Mouse (Mus musculus) hindbrain, postnatal 0 days (tissue): ENCODE data around the gene Nphs1. TPM values are rescaled to one million over a fixed set of nuclear protein-coding genes. Genes with fewer than 3 reads are reported as not detected.

Source experiments
- ATAC-seq: fragments of 200-750 bp; cut with Nextera tagmentation; 2 replicates; pipeline ENCODE4 v1.8.0; 2017; ENCODE audit warnings: mild to moderate bottlenecking, moderate TSS enrichment, moderate library complexity
- DNase-seq: peaks from one replicate; pipeline ENCODE4 v3.0.0-alpha.2; 2015; ENCODE audit warnings: low spot score
- H3K27ac ChIP-seq: fragments of 300-500 bp; sonication (generic); 2 replicates; pipeline ENCODE4 v1.5.1; 2014; ENCODE audit warnings: mild to moderate bottlenecking
- H3K27me3 ChIP-seq: fragments of 300-500 bp; sonication (generic); 2 replicates; pipeline ENCODE4 v1.6.1; 2014; ENCODE audit warnings: low read length, mixed read lengths; ENCODE audit not compliant: insufficient read depth
- H3K36me3 ChIP-seq: fragments of 300-500 bp; sonication (generic); 2 replicates; pipeline ENCODE4 v1.6.1; 2014; ENCODE audit warnings: low read length, mixed read lengths; ENCODE audit not compliant: insufficient read depth
- H3K4me1 ChIP-seq: fragments of 300-500 bp; sonication (generic); 2 replicates; pipeline ENCODE4 v1.6.1; 2014; ENCODE audit warnings: antibody characterized with exemption, low read length, mixed read lengths; ENCODE audit not compliant: insufficient read depth
- H3K4me2 ChIP-seq: fragments of 300-500 bp; sonication (generic); 2 replicates; pipeline ENCODE4 v1.6.1; 2014; ENCODE audit warnings: low read depth, mild to moderate bottlenecking, low read length, moderate library complexity, mixed read lengths
- H3K4me3 ChIP-seq: fragments of 300-500 bp; sonication (generic); 2 replicates; pipeline ENCODE4 v1.5.1; 2014; ENCODE audit warnings: low read length
- H3K9ac ChIP-seq: fragments of 300-500 bp; sonication (generic); replicated peaks from 2 replicates; pipeline ENCODE4 v1.6.1; 2014; ENCODE audit warnings: mild to moderate bottlenecking, low read length, moderate library complexity, mixed read lengths
- H3K9me3 ChIP-seq: fragments of 300-500 bp; sonication (generic); 2 replicates; pipeline ENCODE4 v1.6.1; 2016; ENCODE audit warnings: low read length, mixed read lengths
- CTCF ChIP-seq: IDR thresholded peaks from 2 replicates; pipeline ENCODE4 v1.5.1; 2016; ENCODE audit warnings: antibody characterized with exemption, control low read depth, low read depth
- WGBS: fragments of 180-500 bp; shearing (Covaris S2); extraction: QIAGEN DNeasy Blood & Tissue Kit; methylation state at CpG from one replicate; pipeline ENCODE4 v1.1.7; 2014; 5-methylcytosine and 5-hydroxymethylcytosine counted together
- polyA plus RNA-seq: library from polyadenylated mRNA; unstranded; fragments of >200 nt; fragmentation: Nextera tagmentation; extraction: Ambion mirVana; gene quantifications from 2 replicates; pipeline ENCODE4 v1.2.1, GENCODE M21; 2015
- total RNA-seq: library from RNA; depleted of rRNA; stranded (reverse); fragments of >200 nt; gene quantifications from 2 replicates; pipeline ENCODE4 v1.2.3, GENCODE M21; 2014; rRNA removed

The Nphs1 gene
- total RNA-seq: 2.3 and 2.4 TPM in 2 replicates
- 0.50 and 1.0 TPM in 2 replicates for polyA plus RNA-seq

- no peak for TF ChIP-seq CTCF
- peaks cover 17% of the 10 kb centered on the region for H3K4me1 ChIP-seq
- under 1% methylated on average over 16 of the region's 16 CpGs for WGBS
- DNase-seq: peak; percentile 77
- no peaks in the 10 kb centered on the region for H3K9me3 ChIP-seq
- H3K36me3 ChIP-seq: no peaks in the 10 kb centered on the region
- peaks cover 38% of the 10 kb centered on the region for H3K27me3 ChIP-seq
- H3K4me3 ChIP-seq: peak within 1 kb of the TSS; percentile 31
- ATAC-seq: peak; percentile 86
- H3K9ac ChIP-seq: peak within 1 kb of the TSS; percentile 22; the same call in 1 of the 2 replicates
- H3K4me2 ChIP-seq: peak within 1 kb of the TSS; percentile 61
- peak within 1 kb of the TSS; percentile 20; the same call in 1 of the 2 replicates for H3K27ac ChIP-seq
Measured at GRCm38 (mm10) chr7:30457629-30458330, at the start of gene Nphs1, which contains the start of gene Kirrel2. Gene Nphs1, plus strand, starts transcription at chr7:30458315. Gene Kirrel2, minus strand, starts transcription at chr7:30457690.

- H3K36me3 ChIP-seq: no peaks in the 10 kb centered on the region
- ATAC-seq (no peak), DNase-seq (no peak)
- H3K4me2 ChIP-seq: no peak overlapping the region
- no peak overlapping the region for H3K4me3 ChIP-seq
- no peaks in the 10 kb centered on the region for H3K9me3 ChIP-seq
- H3K9ac ChIP-seq: no peak overlapping the region
- no peak overlapping the region for H3K27ac ChIP-seq
- no peaks in the 10 kb centered on the region for H3K4me1 ChIP-seq
- no peaks in the 10 kb centered on the region for H3K27me3 ChIP-seq
- no peak for TF ChIP-seq CTCF
- 88% methylated on average over 3 of the region's 3 CpGs for WGBS
Measured at GRCm38 (mm10) chr7:30408639-30409038, 49.5 kb upstream of the Nphs1 start.

DNA sequence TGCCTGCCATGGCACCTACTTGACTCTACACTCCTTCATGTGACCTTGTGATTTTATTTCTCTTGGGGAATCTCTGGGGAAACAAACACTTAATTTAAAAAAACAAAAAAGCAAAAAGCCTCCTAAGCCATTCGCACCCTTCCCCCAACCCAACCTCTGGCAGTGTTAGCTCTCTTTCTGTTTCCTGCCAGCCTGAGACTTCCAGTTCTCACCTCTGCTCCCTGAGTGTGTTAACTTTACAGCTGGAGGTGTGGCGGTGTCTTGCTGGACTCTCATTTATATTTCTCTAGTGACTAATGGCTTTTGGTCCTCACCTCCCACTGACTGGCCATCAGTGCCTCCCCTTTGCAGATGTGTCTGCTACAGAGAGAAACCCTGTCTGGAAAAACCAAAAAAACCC, 48.3 kb upstream of the Nphs1 start:
- Histone ChIP-seq H3K27ac (no peak overlapping the region), H3K9me3 (no peaks in the 10 kb centered on the region), H3K4me1 (no peaks in the 10 kb centered on the region), H3K9ac (no peak overlapping the region), H3K27me3 (no peaks in the 10 kb centered on the region), H3K36me3 (no peaks in the 10 kb centered on the region), H3K4me2 (no peak overlapping the region), H3K4me3 (no peak overlapping the region)
- TF ChIP-seq CTCF: no peak
- DNase-seq (no peak), ATAC-seq (no peak)
- 90% methylated on average over 2 of the region's 2 CpGs for WGBS

GRCm38 (mm10) chr7:30411023-30411422, 47.1 kb upstream of the Nphs1 start:
- Histone ChIP-seq H3K27me3 (no peaks in the 10 kb centered on the region), H3K9me3 (no peaks in the 10 kb centered on the region), H3K36me3 (no peaks in the 10 kb centered on the region), H3K4me2 (no peak overlapping the region), H3K27ac (no peak overlapping the region), H3K9ac (no peak overlapping the region), H3K4me3 (no peak overlapping the region), H3K4me1 (no peaks in the 10 kb centered on the region)
- no peak for TF ChIP-seq CTCF
- no peak for DNase-seq
- no peak for ATAC-seq
- 86% methylated on average over 3 of the region's 3 CpGs for WGBS

DNA sequence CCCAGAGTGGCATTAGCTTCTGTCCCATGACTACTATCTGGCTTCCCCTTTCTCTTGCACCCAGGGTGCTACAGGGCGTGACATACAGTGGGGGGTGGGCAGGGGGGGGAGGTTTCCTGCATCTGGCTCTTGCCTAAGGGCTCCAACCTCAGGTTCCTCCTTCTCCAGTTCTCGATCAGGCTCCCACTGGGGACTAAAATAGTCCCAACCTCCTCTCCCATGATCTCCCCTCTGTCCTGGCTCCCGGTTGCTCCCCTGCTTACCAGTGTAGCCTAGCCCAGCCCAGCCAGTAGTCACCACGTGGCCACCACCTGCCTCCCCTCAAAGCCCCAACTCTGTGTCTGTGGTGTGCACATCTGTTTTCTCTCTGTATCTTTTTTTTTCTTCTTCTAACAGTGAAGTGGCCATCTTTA, 45.4 kb upstream of the Nphs1 start:
- no peaks in the 10 kb centered on the region for H3K4me1 ChIP-seq
- ATAC-seq (no peak), DNase-seq (no peak)
- no peak overlapping the region for H3K9ac ChIP-seq
- TF ChIP-seq CTCF: no peak
- no peaks in the 10 kb centered on the region for H3K27me3 ChIP-seq
- H3K4me2 ChIP-seq: no peak overlapping the region
- H3K4me3 ChIP-seq: no peak overlapping the region
- no peaks in the 10 kb centered on the region for H3K9me3 ChIP-seq
- H3K36me3 ChIP-seq: no peaks in the 10 kb centered on the region
- WGBS: 54% methylated on average over 4 of the region's 4 CpGs
- no peak overlapping the region for H3K27ac ChIP-seq

DNA sequence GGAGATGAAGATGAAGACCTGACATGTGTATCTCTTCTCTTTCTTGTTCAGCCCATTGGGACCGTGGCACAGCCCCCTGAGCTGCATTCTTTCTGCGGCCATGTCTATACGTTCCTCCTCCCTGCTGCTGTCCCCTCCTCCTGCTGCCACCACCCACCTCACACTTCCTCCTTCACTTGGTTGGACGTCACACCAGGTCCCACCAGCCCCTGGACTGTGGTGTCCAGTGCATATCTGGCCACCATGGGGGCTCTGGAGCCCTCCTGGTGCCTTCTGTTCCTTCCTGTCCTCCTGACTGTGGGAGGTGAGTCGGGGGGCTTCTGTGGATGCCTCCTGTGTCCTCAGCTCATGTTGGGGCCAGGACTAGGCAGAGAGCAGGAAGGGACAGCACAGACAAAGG, 44.5 kb upstream of the Nphs1 start, which contains the start of gene Tyrobp:
Tyrobp (plus strand) TSS at position 165 of the 400 bp plus-strand sequence.
- no peak within 1 kb of the TSS for H3K9ac ChIP-seq
- 69% methylated on average over 5 of the region's 5 CpGs for WGBS
- no peaks in the 10 kb centered on the region for H3K9me3 ChIP-seq
- no peak within 1 kb of the TSS for H3K27ac ChIP-seq
- H3K4me1 ChIP-seq: no peaks in the 10 kb centered on the region
- H3K27me3 ChIP-seq: no peaks in the 10 kb centered on the region
- H3K4me3 ChIP-seq: no peak within 1 kb of the TSS
- TF ChIP-seq CTCF: no peak
- no peak within 1 kb of the TSS for H3K4me2 ChIP-seq
- H3K36me3 ChIP-seq: no peaks in the 10 kb centered on the region
- DNase-seq: no peak
- ATAC-seq: no peak

DNA sequence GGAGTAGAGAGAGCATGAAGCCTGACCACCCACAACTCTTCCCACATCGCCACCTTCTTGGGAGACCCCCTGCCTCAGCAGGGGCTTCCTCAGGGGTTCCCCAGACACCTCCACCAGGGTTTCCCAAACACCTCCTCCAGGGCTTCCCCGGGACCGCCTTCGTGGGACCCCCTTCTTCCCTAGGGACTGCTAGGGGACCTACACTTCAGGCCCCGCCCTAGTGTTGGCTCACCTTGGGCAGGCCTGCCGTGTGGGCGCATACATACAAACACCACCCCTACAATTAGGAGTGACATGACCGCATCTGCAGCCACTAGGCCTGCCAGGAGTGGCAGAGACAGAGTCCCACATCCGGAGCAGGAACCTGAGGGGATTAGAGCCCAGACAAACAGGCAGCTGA, 40.3 kb upstream of the Nphs1 start:
- H3K4me2 ChIP-seq: no peak overlapping the region
- H3K4me1 ChIP-seq: peaks cover 5% of the 10 kb centered on the region; the same call in 1 of the 2 replicates
- no peak overlapping the region for H3K27ac ChIP-seq
- no peak for ATAC-seq
- no peaks in the 10 kb centered on the region for H3K27me3 ChIP-seq
- H3K36me3 ChIP-seq: no peaks in the 10 kb centered on the region
- DNase-seq: no peak
- no peak overlapping the region for H3K4me3 ChIP-seq
- no peak overlapping the region for H3K9ac ChIP-seq
- WGBS: 82% methylated on average over 9 of the region's 9 CpGs
- TF ChIP-seq CTCF: no peak
- H3K9me3 ChIP-seq: no peaks in the 10 kb centered on the region
